Comparison of ENCODE assay signal across 9 mouse cellular contexts in genomic region chr2:125623211-125623610, GRCm38 (mm10). TPM values are rescaled to one million over a fixed set of nuclear protein-coding genes. Genes with fewer than 3 reads are reported as not detected.
A peak's percentile ranks its signal among the peaks of the same experiment; 100 is the strongest.
DNase-seq lines count a peak whose midpoint lies in the region; ATAC-seq and TF ChIP-seq lines count a peak whose summit lies in the region.
"Had no signal": no experiment of that assay in that cellular context is flagged by ENCODE, and none has a peak within 500 bp of the region (broad histone marks: within the 10 kb centered on the region; RNA-seq: fewer than 3 reads in every experiment).

No protein-coding gene starts in this region.

- no peaks in the 10 kb centered on the region for H3K27me3 ChIP-seq in intestine, embryonic 14.5 days (replicated peaks; ENCODE audit: control insufficient read depth, insufficient read depth, low read length)
- H3K27me3 ChIP-seq in intestine, postnatal 0 days (replicated peaks; ENCODE audit: control insufficient read depth, insufficient read depth, low read length) = no peaks in the 10 kb centered on the region

- peaks cover 19% of the 10 kb centered on the region for H3K36me3 ChIP-seq in intestine, embryonic 14.5 days (ENCODE audit: control insufficient read depth, insufficient read depth, low read length)
- peaks cover 10% of the 10 kb centered on the region; the same call in 1 of the 2 replicates for H3K36me3 ChIP-seq in intestine, postnatal 0 days (ENCODE audit: control insufficient read depth, insufficient read depth)

- WGBS in intestine, embryonic 14.5 days = 93% methylated on average over 15 of the region's 15 CpGs
- 91% methylated on average over 15 of the region's 15 CpGs for WGBS in intestine, postnatal 0 days

- no peak overlapping the region for H3K27ac ChIP-seq in intestine, embryonic 14.5 days (ENCODE audit: low read depth)
- no peak overlapping the region for H3K27ac ChIP-seq in intestine, postnatal 0 days (ENCODE audit: low read depth, low read length)
- H3K27ac ChIP-seq: layer of hippocampus, adult 2 months; macrophage had no signal

- no peak overlapping the region for H3K4me3 ChIP-seq in intestine, embryonic 14.5 days (ENCODE audit: low read depth, low read length)
- H3K4me3 ChIP-seq in intestine, postnatal 0 days (ENCODE audit: low read depth, low read length) = no peak overlapping the region

- H3K9me3 ChIP-seq in intestine, embryonic 14.5 days (ENCODE audit: control insufficient read depth, low read length) = no peaks in the 10 kb centered on the region
- no peaks in the 10 kb centered on the region for H3K9me3 ChIP-seq in intestine, postnatal 0 days (ENCODE audit: control insufficient read depth)

- ATAC-seq in intestine, embryonic 14.5 days (replicated peaks; ENCODE audit: low FRiP score, low TSS enrichment, low read depth) = no peak
- no peak for ATAC-seq in intestine, postnatal 0 days

- H3K9ac ChIP-seq in intestine, embryonic 14.5 days (ENCODE audit: low read length) = no peak overlapping the region
- H3K9ac ChIP-seq in intestine, postnatal 0 days (ENCODE audit: low read depth, low read length) = no peak overlapping the region

- no peak for TF ChIP-seq CTCF in intestine, postnatal 0 days (IDR thresholded peaks at IDR 0.05; ENCODE audit: low read depth)

- peaks cover 10% of the 10 kb centered on the region; the same call in 1 of the 2 replicates for H3K4me1 ChIP-seq in intestine, embryonic 14.5 days (replicated peaks; ENCODE audit: control insufficient read depth, insufficient read depth, low read length)
- H3K4me1 ChIP-seq in intestine, postnatal 0 days (replicated peaks; ENCODE audit: control insufficient read depth, insufficient read depth, low read length) = no peaks in the 10 kb centered on the region

- DNase-seq in intestine, embryonic 14.5 days (ENCODE audit: low spot score) = no peak
- DNase-seq in A20 (ENCODE audit: low read depth, low spot score) (peak; percentile 26), ZHBTc4 (ENCODE audit: low read depth, low spot score) (peak; percentile 43), liver (peak; percentile 45)
- no peak for DNase-seq in B cell, adult 2 months
- DNase-seq in natural killer cell, adult 2 months (ENCODE audit: low spot score in 2 of 2) = no peak

- peak overlapping the region; percentile 71 for H3K4me2 ChIP-seq in intestine, embryonic 14.5 days (ENCODE audit: low read length)
- H3K4me2 ChIP-seq in intestine, postnatal 0 days (replicated peaks; ENCODE audit: low read depth) = no peak overlapping the region

RNA-seq across cellular contexts. Expression of gene Cep152, which starts 1.7 kb away (rescaled TPM):
- polyA plus RNA-seq in intestine, embryonic 14.5 days (2014; fragmentation: Nextera tagmentation; extraction: Ambion mirVana) = 6.3 and 6.8 TPM in 2 replicates
- polyA plus RNA-seq in intestine, postnatal 0 days (2015; fragmentation: Nextera tagmentation; extraction: Ambion mirVana) = 0.98 and 1.3 TPM in 2 replicates

RNA-seq across cellular contexts. Expression of gene Eid1, which starts 49.7 kb away (rescaled TPM):
- 155 and 160 TPM in 2 replicates for polyA plus RNA-seq in intestine, embryonic 14.5 days (2014; fragmentation: Nextera tagmentation; extraction: Ambion mirVana)
- 64.3 and 67.4 TPM in 2 replicates for polyA plus RNA-seq in intestine, postnatal 0 days (2015; fragmentation: Nextera tagmentation; extraction: Ambion mirVana)

Comparison
In these comparisons a context has a peak if more than half of its experiments do, and no peak if none do; other contexts are left out.
1. DNase-seq: peak in A20 (single experiment), ZHBTc4 (single experiment) and liver (single experiment); none in intestine, embryonic 14.5 days (single experiment), B cell, adult 2 months (0 of 2) and natural killer cell, adult 2 months (0 of 2).